Mouse (Mus musculus) lung, adult 2 months (tissue): ENCODE data around the gene Eps15.

Experiments
- CTCF ChIP-seq: fragments of 200-500 bp; IDR thresholded peaks from 2 replicates; pipeline ENCODE4 v1.5.1; 2011; ENCODE audit warnings: mild to moderate bottlenecking, low read length, control low read depth; ENCODE audit not compliant: insufficient read depth
- POLR2A ChIP-seq: fragments of 200-500 bp; IDR thresholded peaks from 2 replicates; pipeline ENCODE4 v1.6.1; 2011; ENCODE audit warnings: low read depth, mild to moderate bottlenecking, control low read depth, low read length, borderline replicate concordance; ENCODE audit errors: extremely low read depth

GRCm38 (mm10) chr4:109251605-109252004 is 28.5 kb upstream of the Eps15 start:
- TF ChIP-seq CTCF (peak; percentile 84), POLR2A (no peak)
